Mouse (Mus musculus) kidney, adult 2 months (tissue): ENCODE data around the gene Mcm3ap.

ENCODE experiments used
- CTCF ChIP-seq: fragments of 200-500 bp; conservative IDR thresholded peaks from 2 replicates; pipeline ENCODE4 v1.5.1; 2011; ENCODE audit warnings: low read depth, mild to moderate bottlenecking, control low read depth, low read length, moderate library complexity, mixed read lengths; ENCODE audit not compliant: insufficient read depth, insufficient read length
- POLR2A ChIP-seq: fragments of 200-500 bp; IDR thresholded peaks from one replicate; pipeline ENCODE4 v1.6.1; 2011; ENCODE audit warnings: low read depth, low read length, control low read depth

DNA sequence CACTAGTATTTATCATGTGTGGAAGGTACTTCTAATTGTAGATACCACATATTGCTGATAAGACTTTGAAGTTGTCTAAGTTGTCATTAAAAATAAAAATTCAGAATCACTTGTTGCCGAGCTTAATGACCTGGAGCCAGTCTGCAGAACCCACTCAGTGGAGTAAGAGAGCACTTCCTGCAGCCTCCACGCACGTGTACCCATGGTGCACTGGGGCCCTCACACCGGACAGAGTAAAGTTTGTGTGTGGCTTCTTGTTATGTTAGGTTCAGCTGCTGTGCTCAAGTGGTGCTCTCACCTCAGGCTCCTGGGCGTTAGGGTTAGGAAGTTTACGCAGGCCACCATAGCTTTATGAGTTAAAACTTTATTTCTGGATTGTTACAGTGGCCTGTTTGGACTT lies 26.8 kb downstream of the Mcm3ap start:
- TF ChIP-seq CTCF, result no peak
- no peak for TF ChIP-seq POLR2A
